Mouse (Mus musculus) MEL (cell line): ENCODE data around the gene Dact1.

Experiments used
- CHD2 ChIP-seq: IDR thresholded peaks from 2 replicates; pipeline ENCODE4 v1.6.1; 2011; ENCODE audit warnings: low read length, improper control_type of control experiment
- CTCF ChIP-seq, 3 experiments: IDR thresholded peaks in 2 of 3; conservative IDR thresholded peaks in 1 of 3; 2 replicates each; pipeline ENCODE4 v1.5.1; 2011 to 2012; ENCODE audit warnings: low read length in 3 of 3, low read depth in 2 of 3, mild to moderate bottlenecking in 2 of 3, improper control_type of control experiment in 1 of 3, inconsistent platforms in 1 of 3, mixed read lengths in 1 of 3, moderate library complexity in 1 of 3; ENCODE audit not compliant: control insufficient read depth in 1 of 3, insufficient read depth in 1 of 3, poor library complexity in 1 of 3, severe bottlenecking in 1 of 3
- MEF2A ChIP-seq: IDR thresholded peaks from 2 replicates; pipeline ENCODE4 v1.6.1; 2014; ENCODE audit warnings: low read depth, mild to moderate bottlenecking, inconsistent platforms, low read length, improper control_type of control experiment; ENCODE audit not compliant: poor library complexity, insufficient replicate concordance, severe bottlenecking; ENCODE audit errors: extremely low read depth
- POLR2AphosphoS5 ChIP-seq: IDR thresholded peaks from 2 replicates; pipeline ENCODE4 v1.6.1; 2012; ENCODE audit warnings: low read depth, borderline replicate concordance, mild to moderate bottlenecking, inconsistent platforms, low read length, moderate library complexity, mixed read lengths

GRCm38 (mm10) chr12:71269367-71269766 lies 40.3 kb upstream of the Dact1 start:
- TF ChIP-seq MEF2A (no peak), CHD2 (no peak), POLR2AphosphoS5 (no peak), CTCF (IDR thresholded peaks at IDR 0.05 in 2 of 3, conservative IDR thresholded peaks at IDR 0.05 in 1 of 3; ENCODE audit: control insufficient read depth in 1 of 3, insufficient read depth in 1 of 3, low read depth in 2 of 3, low read length in 3 of 3, poor library complexity in 1 of 3, severe bottlenecking in 1 of 3) (no peak)
